Mouse (Mus musculus) limb, embryonic 14.5 days (tissue): ENCODE measurements around the gene Lypla2. TPM values are rescaled to one million over a fixed set of nuclear protein-coding genes. Genes with fewer than 3 reads are reported as not detected.

ENCODE experiments used
- ATAC-seq: fragments of 200-750 bp; cut with Nextera tagmentation; 2 replicates; pipeline ENCODE4 v1.8.0; 2017; ENCODE audit warnings: low read depth, moderate number of reproducible peaks, moderate TSS enrichment; ENCODE audit not compliant: low FRiP score
- DNase-seq: peaks from one replicate; pipeline ENCODE4 v3.0.0-alpha.2; 2015; ENCODE audit warnings: low spot score
- H3K27ac ChIP-seq: fragments of 300-500 bp; sonication (generic); replicated peaks from 2 replicates; pipeline ENCODE4 v1.5.1; 2014; ENCODE audit warnings: low read depth, mild to moderate bottlenecking, low read length, moderate library complexity, mixed read lengths
- H3K27me3 ChIP-seq: fragments of 300-500 bp; sonication (generic); 2 replicates; pipeline ENCODE4 v1.6.1; 2014; ENCODE audit warnings: low read length, mixed read lengths; ENCODE audit not compliant: control insufficient read depth, insufficient read depth
- H3K36me3 ChIP-seq: fragments of 300-500 bp; sonication (generic); 2 replicates; pipeline ENCODE4 v1.6.1; 2014; ENCODE audit warnings: mild to moderate bottlenecking, low read length, moderate library complexity, mixed read lengths; ENCODE audit not compliant: control insufficient read depth, insufficient read depth
- H3K4me1 ChIP-seq: fragments of 300-500 bp; sonication (generic); 2 replicates; pipeline ENCODE4 v1.6.1; 2014; ENCODE audit warnings: antibody characterized with exemption, low read length, mixed read lengths; ENCODE audit not compliant: control insufficient read depth, insufficient read depth
- H3K4me2 ChIP-seq: fragments of 300-500 bp; sonication (generic); replicated peaks from 2 replicates; pipeline ENCODE4 v1.6.1; 2014; ENCODE audit warnings: low read depth, mild to moderate bottlenecking, low read length, moderate library complexity; ENCODE audit not compliant: severe bottlenecking
- H3K4me3 ChIP-seq: fragments of 300-500 bp; sonication (generic); replicated peaks from 2 replicates; pipeline ENCODE4 v1.5.1; 2014; ENCODE audit warnings: low read length
- H3K9ac ChIP-seq: fragments of 300-500 bp; sonication (generic); 2 replicates; pipeline ENCODE4 v1.6.1; 2014; ENCODE audit warnings: mild to moderate bottlenecking, low read depth, low read length, moderate library complexity; ENCODE audit not compliant: severe bottlenecking
- H3K9me3 ChIP-seq: fragments of 300-500 bp; sonication (generic); 2 replicates; pipeline ENCODE4 v1.6.1; 2016; ENCODE audit warnings: low read length; ENCODE audit not compliant: control insufficient read depth
- POLR2A ChIP-seq: fragments of 200-500 bp; IDR thresholded peaks from 2 replicates; pipeline ENCODE4 v1.8.0; 2012; ENCODE audit warnings: inconsistent platforms, mild to moderate bottlenecking, moderate library complexity, borderline replicate concordance; ENCODE audit not compliant: insufficient read depth, insufficient read length; ENCODE audit errors: extremely low read depth
- WGBS: fragments of 180-500 bp; shearing (Covaris S2); extraction: QIAGEN DNeasy Blood & Tissue Kit; methylation state at CpG from one replicate; pipeline ENCODE4 v1.1.7; 2014; 5-methylcytosine and 5-hydroxymethylcytosine counted together
- polyA plus RNA-seq, 2 experiments: library from polyadenylated mRNA; depleted of rRNA in 1 of 2; stranded (reverse) in 1 of 2; unstranded in 1 of 2; fragments of >200 nt; fragmentation: Nextera tagmentation in 1 of 2; extraction: Ambion mirVana in 1 of 2; gene quantifications; 2 replicates each; pipeline versions ENCODE4 v1.2.1 to v1.2.3; 2012 to 2014

Lypla2 gene
- polyA plus RNA-seq, 2 experiments = 105 to 106 TPM

- 70% methylated on average over 13 of the region's 13 CpGs for WGBS
- H3K27ac ChIP-seq = no peak overlapping the region
- H3K4me3 ChIP-seq = peak overlapping the region; percentile 98
- H3K36me3 ChIP-seq = peaks cover 58% of the 10 kb centered on the region
- no peaks in the 10 kb centered on the region for H3K27me3 ChIP-seq
- no peak for DNase-seq
- peak overlapping the region; percentile 91 for H3K4me2 ChIP-seq
- peak overlapping the region; percentile 87; the same call in 1 of the 2 replicates for H3K9ac ChIP-seq
- no peak for ATAC-seq
- H3K4me1 ChIP-seq = peaks cover 7% of the 10 kb centered on the region
- TF ChIP-seq POLR2A = no peak
- H3K9me3 ChIP-seq = no peaks in the 10 kb centered on the region
Measured at GRCm38 (mm10) chr4:135972911-135973811, 735 bp upstream of the Lypla2 start.

GRCm38 (mm10) chr4:135971805-135972555 lies 446 bp downstream of the Lypla2 start:
- Histone ChIP-seq H3K4me2 (peak overlapping the region; percentile 91), H3K9ac (peak overlapping the region; percentile 87), H3K4me1 (peaks cover 7% of the 10 kb centered on the region), H3K27me3 (no peaks in the 10 kb centered on the region), H3K36me3 (peaks cover 63% of the 10 kb centered on the region), H3K9me3 (no peaks in the 10 kb centered on the region), H3K27ac (no peak overlapping the region), H3K4me3 (peak overlapping the region; percentile 98)
- peak; percentile 45 for ATAC-seq
- DNase-seq = no peak
- WGBS = under 1% methylated on average over 27 of the region's 35 CpGs
- TF ChIP-seq POLR2A = no peak

GRCm38 (mm10) chr4:135970585-135970984 lies 1.8 kb downstream of the Lypla2 start:
- H3K9ac ChIP-seq = no peak overlapping the region
- H3K27me3 ChIP-seq = no peaks in the 10 kb centered on the region
- TF ChIP-seq POLR2A = no peak
- no peak overlapping the region for H3K27ac ChIP-seq
- ATAC-seq = no peak
- no peak for DNase-seq
- peaks cover 7% of the 10 kb centered on the region for H3K4me1 ChIP-seq
- H3K9me3 ChIP-seq = no peaks in the 10 kb centered on the region
- H3K4me3 ChIP-seq = no peak overlapping the region
- H3K36me3 ChIP-seq = peaks cover 62% of the 10 kb centered on the region
- H3K4me2 ChIP-seq = no peak overlapping the region
- WGBS = 86% methylated on average over 11 of the region's 11 CpGs

- no peak overlapping the region for H3K9ac ChIP-seq
- peaks cover 13% of the 10 kb centered on the region for H3K4me1 ChIP-seq
- ATAC-seq = no peak
- DNase-seq = no peak
- H3K9me3 ChIP-seq = no peaks in the 10 kb centered on the region
- no peak for TF ChIP-seq POLR2A
- H3K4me3 ChIP-seq = no peak overlapping the region
- no peak overlapping the region for H3K27ac ChIP-seq
- no peaks in the 10 kb centered on the region for H3K27me3 ChIP-seq
- H3K4me2 ChIP-seq = no peak overlapping the region
- 92% methylated on average over 13 of the region's 13 CpGs for WGBS
- peaks cover 51% of the 10 kb centered on the region for H3K36me3 ChIP-seq
Measured at GRCm38 (mm10) chr4:135969070-135969750, 3.2 kb downstream of the Lypla2 start.
